Mouse (Mus musculus) urinary bladder, postnatal 10 days (tissue): Measurements from ENCODE around the gene Il1r2.

ENCODE experiments used
- DNase-seq: peaks from one replicate; pipeline ENCODE4 v3.0.0; 2022; ENCODE audit warnings: low spot score

Il1r2 gene

DNA sequence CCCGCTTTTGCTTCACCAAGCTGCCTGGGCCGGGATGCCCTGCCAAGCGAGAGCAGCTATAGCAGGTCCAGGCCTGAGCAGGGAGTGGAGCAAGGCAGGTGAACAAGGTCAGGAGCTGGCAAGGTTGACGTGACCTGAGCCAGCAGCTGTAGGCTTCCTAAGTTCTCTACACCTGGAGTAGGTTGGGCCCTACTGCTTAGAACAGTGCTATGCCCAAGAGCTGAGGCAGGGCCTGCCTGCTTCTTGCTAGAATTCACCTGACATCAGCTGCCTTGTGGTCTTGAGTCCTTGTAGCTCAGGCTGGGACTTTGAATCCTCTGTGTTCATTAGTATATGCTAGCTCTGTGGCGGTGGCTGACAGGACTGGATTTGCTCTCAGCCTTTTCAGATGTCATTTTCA, at the start of gene Il1r2:
Il1r2 (plus strand) TSS at position 301 of the 400 bp plus-strand sequence.
- no peak for DNase-seq

DNA sequence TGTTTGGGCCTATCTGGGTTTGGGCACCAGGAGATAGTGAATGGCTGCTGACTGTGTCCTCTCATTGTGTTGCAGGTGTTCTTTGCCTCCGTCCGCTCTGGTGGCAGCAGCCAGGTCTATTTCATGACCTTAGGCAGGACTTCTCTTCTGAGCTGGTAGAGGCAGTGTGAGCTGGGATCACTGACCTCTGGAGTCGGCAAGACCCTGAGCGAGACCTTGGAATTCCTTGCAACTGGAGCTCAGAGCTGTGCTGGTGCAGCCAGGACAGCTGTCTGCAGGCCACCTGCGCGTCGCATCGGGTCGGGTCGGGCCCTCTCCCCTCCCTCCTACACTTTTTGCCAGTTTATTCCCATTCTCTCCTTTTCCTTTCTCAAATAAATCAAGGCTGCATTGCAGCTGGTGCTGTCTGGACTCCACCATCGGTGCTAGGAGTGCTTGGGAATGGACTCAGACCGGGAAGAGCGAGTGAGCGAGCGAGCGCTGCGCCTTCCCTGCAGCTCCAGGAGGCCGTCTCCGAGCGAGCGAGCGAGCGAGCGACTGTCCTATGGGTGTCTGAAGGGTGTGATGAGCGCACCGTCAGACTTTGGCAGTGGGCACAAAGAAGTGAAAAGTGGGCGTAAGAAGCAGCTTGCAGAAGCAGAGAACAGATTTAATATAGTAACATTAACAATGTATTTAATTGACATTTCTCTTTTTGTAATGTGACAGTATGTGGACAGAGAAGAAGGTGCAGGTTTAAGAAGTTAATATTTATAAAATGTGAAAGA, 49.1 kb upstream of the Il1r2 start:
- no peak for DNase-seq

DNA sequence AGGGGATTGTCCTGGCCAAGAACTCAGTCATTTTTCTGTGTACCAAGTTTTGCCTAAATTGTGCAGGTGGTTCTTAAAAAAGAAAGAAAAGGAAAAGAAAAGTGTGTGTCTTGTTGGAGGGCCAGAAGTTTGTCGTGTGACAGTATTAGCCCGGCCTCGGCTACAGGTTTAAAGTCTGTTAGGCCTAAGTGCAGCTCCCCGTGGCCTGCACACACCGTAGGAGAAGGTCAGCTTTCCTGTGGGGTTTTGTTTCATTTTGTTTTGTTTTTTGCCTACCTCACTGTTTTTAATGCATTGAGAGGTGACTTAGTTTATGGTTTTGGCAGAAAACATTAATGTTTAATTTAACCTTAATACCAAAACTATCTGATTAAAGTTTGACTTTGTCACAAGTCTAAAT, 48.5 kb upstream of the Il1r2 start:
- no peak for DNase-seq

DNA sequence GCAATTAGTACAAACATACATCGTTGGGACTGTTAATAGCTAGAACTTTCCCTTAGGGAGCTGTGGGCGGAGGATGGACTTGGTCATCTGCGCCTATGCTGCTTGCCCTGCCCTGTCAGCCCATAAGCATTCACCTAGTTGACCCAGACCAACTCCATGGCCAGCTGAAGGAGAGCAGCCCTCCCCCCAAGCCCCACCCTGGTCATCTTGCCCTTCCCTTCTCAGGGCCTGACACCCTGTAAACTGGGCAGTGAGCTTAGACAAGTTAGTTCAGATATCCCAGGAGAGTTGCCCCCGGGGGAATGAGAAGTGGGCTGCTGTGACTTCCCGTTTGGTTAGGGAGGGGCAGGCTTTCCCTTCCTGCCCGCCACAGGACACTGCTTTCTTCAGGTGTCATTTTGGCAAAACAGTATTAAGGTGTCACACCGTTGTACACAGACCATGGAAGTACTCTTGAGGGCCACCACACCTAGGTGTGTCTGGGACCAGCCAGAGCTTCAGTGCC, 46.7 kb upstream of the Il1r2 start:
- no peak for DNase-seq

DNA sequence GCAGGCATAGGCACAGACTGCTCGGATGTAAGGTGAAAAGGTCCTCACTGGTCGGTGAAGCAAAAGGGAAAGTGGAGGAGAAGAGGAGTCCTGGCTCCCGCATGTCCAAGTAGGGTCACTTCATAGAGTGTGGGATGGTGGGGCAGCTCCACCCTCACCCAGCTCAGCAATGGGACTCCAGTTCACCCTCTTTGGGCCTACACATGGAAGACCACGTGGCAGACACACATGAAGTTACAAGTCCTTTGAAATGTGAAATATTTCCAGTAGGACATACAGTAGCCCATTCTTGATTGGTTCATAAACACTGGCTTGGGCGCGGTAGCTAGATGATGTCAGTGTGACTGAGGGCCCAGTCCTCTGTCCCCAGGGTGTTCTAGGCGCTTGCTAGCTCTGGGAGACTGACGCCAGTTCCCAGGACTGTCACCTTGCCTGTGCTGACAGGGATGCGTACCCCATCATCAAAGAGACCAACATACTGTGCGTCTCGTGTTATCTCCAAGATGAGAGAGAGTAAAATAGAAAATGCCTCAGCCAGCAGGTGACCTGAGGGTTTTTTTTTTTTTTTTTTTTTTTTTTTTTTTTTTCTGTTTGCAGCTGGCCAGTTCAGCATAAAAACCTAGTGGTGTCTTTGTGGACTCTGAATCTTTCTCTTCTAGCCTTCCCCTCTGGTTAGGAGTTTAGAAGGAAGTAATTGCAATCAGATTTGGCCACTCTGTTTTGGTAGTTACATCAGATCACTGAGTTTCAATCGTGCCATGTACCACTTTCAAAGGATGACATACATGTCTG, 45.5 kb upstream of the Il1r2 start:
- DNase-seq, result no peak

DNA sequence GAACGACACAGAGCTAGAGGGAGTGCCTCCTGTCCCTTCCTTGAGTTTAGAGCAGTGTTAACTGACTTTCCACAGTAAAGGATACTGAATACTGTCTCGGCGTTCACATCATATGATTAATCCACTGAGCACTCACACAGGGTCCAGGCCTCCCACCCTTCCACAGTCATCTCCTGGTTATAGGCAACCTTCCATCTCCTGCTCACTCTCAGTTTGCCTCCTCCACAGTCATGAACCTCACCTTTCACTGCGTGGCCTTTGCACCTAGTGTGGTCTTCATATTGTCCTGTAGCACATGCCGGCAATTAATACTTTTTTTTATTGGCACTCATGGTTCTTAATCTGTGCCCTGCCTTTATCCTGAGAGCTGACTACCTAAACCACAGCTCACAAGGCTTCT, 44.3 kb upstream of the Il1r2 start:
- DNase-seq, result no peak

DNA sequence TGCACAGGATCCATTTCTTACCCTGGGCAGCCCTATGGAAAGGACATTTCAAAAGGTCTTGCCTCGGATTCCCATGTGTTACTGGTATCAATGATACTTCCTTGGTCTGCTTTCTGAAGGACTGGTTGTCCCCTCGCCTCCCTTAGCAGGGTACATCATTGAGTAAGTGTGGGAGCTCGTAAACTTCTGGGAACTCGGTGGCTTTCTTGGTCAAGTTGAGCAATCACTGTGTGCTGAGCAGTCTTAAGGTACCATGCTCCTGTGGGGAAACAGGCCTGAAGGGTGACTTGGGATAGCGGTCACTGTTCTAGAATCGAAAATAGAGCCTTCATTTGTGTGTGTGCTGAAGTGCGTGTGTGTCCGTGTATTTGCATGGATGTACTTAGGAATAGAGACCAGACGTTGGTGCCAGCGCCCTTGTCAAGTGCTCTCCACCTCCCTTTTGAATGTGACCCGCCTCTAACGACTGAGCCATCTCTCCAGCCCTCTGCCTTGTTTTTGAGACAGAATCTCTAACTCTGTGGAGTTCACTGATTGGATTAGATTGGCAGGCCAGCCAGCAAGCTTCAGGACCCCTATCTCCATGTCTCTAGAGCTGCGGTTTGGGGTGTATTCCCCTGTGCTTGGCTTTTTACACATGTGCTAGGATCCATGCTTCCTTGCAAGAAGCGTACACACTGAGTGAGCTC, 43.4 kb upstream of the Il1r2 start:
- DNase-seq, result no peak

DNA sequence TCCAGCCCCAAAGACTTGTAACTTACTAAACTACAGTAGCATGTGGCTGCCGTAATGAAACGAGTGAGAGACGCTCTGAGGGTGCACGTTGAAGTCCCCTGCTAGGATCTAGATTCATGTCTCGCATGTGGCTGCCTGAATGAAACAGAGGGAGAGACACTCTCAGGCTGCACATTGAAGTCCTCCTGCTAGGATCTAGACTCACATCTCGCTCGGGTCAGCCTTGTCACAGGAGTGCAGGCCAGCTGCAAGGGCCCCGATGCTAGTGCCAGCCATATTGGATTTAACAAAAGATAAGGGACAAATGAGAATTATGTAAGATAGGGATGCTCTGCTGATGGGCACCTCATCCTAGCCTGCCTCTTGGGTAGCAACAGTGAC, 42.9 kb upstream of the Il1r2 start:
- DNase-seq, result no peak

DNA sequence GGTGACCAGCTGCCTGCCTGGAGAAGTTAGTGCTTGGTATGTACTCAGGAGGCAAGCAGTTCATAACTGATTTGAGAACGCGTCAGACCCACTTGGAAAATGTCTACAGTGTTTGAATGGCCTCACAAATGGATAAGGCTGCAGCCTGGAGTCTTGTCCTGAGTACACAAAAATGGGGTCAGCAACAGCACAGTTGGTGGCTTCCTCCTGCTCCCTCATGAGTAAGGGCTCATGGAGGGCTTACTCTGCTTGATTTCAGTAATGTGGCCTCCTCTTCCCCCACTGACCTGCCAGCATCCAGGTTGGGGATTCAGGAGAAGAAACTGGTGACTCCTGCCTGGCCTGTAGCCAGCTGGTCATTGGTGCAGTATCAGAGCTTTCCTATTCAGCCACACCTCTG, 42.3 kb upstream of the Il1r2 start:
- DNase-seq, result no peak

DNA sequence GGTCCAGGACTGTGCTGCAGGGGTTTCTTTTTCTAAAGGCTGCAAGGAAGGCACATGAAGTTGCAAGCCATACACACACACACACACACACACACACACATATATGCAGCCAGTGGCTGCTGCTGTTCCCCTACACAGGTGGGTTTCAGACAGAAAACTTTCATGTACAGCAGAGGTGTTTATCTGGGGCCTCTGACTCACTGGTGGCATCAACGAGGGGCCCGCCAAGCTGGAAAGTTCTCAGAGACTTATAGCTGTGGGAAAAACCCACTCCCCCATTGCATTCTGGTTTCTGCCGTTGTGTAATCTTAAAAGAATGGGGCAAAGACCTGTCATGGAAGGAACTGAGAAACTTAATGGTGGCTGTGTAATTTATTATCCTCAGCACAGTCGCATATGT, 40.6 kb upstream of the Il1r2 start:
- DNase-seq, result no peak

DNA sequence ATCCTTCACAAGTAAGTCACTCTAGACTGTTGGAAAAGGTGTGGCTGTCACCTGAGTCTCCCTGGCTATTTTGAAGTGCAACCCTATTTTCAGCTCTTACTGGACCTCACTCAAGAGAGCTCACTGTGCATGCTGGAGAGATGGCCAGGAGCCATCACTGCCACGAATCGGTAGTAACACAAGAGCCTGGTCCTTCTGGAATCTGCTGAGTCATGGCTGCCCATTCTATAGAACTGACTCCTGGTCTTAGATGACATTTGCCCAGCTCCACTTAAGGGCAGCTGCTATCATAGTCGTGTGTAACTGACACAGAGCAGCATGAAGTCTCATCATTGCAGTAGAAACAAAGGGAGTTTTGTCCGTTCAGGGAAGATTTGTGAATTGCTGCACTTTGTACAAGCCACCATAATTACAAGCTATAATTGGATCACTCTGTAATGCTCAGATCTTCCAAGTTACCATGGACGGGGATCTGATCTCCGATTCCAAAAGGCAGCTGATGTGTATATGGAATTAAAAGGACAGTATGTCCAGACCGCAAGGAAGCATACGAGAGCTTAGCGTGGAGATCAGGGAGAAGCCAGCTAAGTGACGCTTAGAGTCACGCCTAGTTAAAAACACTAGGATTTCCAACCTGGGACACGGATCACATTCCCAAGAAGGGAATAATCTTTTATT, 40.0 kb upstream of the Il1r2 start:
- DNase-seq, result no peak

DNA sequence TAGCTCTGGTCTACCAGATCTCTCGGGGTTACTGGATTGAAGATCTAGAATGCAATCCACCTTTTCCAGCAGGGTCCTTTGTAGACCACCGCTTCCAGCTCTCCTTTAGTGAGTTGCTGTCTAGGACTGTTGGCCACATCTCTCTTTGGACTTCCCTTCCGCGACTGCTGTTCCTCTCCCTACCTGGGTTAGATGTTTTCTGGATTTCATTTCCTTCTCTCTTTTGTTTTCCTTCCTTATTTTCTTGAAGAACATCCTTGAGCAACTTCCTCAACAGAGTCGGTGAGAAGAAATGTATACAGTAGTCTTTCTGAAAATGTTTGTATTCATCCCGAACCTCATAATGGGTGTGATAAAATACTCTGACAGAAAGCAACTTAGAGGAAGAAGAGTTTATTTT, 36.0 kb upstream of the Il1r2 start:
- no peak for DNase-seq

DNA sequence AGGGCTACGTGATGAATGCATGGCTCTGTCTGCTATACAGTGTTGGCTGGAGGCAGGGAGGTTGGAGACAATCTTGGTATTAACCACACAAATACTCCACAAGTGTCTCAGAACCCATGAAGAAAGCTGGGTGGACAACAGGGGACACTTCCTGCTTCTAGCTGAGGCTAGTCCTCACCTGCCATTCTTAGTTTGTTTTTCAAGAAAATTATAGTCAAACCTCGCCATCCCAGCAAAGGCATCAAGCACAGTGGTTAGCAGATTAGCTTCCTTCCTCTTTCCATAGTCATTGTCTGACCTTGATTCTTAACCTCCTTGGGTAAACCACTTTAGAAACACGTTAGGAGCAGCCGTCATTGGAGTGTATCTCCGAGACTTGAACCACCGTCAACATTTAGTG, 28.2 kb upstream of the Il1r2 start:
- no peak for DNase-seq

DNA sequence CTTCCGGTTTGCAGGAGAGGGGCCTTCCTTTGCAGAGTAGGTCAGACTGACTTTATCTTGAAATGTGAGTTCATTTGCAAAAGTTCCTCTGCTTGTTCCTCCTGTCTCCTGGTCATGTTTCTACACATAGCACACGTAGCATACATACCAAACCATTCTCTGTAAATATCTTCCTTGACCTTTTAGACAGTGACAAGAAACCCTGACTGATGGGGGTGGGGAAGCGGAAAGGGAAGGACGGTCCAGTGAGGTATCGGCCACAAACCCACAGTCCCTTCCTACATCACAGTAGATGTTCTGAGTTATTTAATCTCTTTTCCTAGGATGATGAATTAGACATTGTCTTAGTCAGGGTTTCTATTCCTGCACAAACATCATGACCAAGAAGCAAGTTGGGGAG, 27.3 kb upstream of the Il1r2 start:
- no peak for DNase-seq

DNA sequence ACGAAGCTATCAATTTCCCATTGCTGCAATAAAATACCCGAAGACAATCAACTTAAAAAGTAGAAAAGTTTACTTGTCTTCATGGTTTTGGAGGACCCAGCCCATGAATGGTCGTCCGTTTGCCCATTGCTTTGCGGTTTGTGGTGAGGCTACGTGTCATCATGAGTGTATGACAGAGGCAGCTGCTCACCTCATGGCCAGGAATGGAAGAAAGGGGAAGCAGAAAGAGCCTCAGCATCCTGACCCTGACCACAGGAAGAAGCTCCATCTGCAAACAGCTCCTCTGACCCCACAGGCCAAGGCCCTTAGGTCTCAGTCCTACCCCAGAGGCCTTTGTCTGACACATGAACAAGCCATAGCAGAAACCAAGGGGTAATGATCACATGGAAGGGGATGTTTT, 22.7 kb upstream of the Il1r2 start:
- DNase-seq, result no peak

DNA sequence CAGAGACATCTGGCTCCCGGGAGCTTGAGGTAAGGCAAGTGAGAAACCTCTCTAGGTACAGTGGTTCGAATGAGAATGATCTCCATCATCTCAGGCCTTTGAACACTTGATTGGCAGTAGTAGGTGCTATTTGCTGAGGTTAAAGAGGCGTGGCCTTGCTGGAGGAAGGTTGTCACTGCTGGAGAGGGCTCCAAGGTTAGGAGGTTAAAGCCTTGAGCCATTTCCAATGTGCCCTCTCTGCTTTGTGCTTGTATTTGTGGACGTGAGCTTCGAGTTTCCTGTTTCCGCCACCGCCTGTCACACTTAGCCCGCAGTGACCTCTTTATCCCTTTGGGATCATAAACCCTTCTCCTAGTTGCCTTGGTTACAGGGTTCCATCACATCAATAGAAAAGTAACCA, 21.7 kb upstream of the Il1r2 start:
- DNase-seq, result no peak

DNA sequence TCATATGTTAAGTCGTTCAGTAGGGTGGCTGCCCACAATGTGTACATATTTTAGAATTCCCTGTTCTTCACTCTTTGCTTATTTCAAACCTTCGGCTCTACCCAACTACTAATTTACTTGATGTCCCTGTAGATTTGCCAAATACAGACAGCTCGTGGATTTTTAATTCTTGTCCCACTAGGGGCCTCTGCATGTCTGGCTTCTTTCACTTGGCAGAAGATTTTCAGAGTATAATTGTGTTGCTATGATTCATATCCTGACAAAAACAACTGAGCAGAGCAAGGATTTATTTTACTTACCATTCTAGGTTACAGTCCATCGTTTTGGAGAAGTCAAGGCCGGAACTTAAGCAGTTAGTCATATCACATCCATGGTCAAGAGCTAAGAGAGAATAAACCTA, 20.8 kb upstream of the Il1r2 start:
- no peak for DNase-seq

DNA sequence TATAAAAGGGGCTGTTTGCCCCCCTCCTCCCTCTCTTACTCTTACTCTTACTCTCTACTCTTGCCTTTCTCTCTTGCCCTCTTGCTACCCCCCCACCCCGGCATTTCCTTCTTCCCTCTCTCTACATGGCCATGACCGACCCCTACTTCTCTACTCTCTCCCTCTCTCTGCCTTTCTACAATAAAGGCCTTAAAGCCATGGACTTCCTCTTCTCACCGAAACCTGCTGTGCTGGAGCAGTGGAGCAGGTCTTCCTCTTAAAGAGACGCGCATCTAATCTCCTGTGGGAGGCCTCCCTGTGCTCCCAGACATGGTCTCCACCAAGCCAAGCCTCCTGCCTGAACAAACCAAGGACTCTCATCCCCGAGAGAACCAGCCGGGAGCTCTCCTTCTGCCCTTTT, 18.8 kb upstream of the Il1r2 start:
- no peak for DNase-seq

DNA sequence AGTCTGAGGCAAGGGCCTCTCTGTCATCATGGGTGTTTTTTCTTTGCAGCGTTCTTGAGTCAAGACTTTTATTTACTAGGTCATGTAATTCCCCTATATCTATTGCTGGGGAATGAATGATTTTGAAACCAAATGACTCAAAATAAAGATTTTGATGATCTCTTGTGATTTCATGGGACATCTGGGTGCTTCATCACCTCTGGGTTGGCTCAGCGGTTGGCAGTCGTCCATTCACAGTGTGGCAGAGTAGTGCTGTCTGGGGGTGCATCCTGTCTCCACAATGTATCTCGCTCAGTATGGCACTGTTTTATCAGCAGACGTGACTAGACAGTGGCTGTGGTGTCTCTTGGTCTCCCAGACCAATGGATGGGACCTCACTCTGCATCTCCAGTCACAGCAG, 17.9 kb upstream of the Il1r2 start:
- DNase-seq, result no peak

DNA sequence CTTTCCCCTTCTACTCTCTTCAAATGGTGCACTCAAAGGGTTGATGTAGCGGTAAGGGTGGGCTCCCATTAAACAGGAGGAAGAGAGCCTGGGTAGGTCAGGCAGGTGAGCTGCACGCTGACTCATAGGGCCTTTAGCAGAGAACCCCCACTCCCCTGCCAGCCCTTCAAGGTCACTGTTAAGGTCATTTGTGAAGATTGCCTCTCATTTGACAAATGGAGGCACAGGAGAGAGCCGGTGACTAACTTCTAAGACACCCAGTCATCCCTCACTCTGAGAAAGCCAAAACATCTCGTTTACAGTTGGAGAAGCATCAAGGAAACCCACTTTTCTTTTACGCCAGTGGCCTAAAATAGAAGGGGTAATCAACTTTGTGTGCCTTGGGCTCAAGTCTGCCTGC, 16.5 kb upstream of the Il1r2 start:
- DNase-seq, result no peak

DNA sequence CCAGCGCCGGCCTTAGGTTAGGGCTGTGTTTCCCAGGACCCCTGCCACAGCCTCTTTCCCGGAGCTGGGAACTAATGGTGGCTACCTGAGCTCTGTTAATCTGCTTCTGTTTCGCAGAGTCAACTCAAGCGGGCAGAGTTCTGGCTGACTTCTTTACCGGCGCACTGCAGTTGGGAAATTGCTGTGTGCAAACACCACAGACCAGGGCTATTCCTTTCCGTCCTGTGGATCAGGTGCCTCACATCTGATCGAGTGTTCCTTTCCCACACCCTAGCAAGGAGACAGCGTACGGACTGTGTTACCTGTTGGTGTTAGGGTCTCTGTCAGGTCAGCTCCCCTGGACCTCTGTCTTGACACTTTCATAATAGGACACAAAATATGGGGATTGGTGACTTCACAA, 15.9 kb upstream of the Il1r2 start:
- DNase-seq, result no peak

DNA sequence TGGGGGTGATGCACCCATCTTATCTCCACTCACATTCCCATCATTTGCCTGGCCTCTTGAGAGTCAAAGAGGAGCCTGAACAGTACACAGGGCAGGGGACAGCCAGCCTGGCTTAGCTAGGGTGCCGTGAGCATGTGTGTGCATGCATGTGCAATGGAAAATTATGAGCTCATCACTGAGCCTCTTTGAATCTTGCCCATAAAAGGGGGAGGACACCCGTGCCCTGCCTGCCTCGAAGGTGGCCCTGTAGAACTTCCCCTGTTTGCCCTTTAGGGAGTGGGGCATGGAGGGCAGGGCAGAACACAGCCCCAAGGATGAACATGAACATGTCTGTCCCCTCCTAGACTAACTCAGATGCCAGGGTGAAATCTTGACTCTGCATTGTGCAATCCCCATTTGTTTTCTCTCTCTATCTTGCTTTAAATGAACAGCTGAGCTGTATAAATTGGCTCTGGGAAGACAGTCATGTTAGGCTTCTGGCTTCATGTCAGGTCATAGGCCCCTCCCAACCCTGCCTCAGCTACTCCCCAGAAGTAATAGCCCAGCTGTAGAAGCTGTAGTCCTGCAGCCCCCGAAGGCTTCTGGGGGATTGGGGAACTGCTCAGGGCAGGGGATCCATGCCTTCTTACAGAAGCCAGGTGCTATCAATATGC, 14.6 kb upstream of the Il1r2 start:
- no peak for DNase-seq
